Mouse (Mus musculus) right cerebral cortex, postnatal 14 days (tissue): ENCODE data around the gene Gm49322.
A peak's percentile ranks its signal among the peaks of the same experiment; 100 is the strongest.
"Not testable (repeated sequence)": the region's sequence is repeated elsewhere in the genome, so short reads cannot be mapped to it uniquely, and the experiment has no call there.

Experiments used
- DNase-seq: peaks from one replicate; pipeline ENCODE4 v3.0.0; 2022

Gene Gm49322

DNA sequence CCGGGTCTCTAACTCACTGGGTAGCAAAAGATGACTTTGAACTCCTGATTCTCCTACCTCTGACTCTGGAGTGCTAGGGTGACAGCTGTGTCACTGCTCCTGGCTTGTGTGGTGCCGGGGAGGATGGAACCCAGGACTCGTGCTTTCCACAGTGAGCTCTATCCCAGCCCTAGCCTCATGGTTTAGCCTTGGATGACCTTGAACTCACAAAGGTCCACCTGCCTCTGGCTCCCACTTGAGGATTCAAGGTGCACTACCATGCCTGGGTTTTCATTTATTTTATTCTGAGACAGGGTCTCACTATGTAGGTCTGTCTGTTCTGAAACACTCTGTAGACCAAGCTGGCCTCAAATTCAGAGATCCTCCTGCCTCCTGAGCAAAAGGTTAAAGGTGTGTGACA is 8.0 kb downstream of the Gm49322 start:
- DNase-seq = no peak

GRCm38 (mm10) chr10:80614351-80614750 is 8.5 kb downstream of the Gm49322 start:
- DNase-seq = no peak

GRCm38 (mm10) chr10:80618181-80618580 is 12.4 kb downstream of the Gm49322 start:
- DNase-seq = no peak

DNA sequence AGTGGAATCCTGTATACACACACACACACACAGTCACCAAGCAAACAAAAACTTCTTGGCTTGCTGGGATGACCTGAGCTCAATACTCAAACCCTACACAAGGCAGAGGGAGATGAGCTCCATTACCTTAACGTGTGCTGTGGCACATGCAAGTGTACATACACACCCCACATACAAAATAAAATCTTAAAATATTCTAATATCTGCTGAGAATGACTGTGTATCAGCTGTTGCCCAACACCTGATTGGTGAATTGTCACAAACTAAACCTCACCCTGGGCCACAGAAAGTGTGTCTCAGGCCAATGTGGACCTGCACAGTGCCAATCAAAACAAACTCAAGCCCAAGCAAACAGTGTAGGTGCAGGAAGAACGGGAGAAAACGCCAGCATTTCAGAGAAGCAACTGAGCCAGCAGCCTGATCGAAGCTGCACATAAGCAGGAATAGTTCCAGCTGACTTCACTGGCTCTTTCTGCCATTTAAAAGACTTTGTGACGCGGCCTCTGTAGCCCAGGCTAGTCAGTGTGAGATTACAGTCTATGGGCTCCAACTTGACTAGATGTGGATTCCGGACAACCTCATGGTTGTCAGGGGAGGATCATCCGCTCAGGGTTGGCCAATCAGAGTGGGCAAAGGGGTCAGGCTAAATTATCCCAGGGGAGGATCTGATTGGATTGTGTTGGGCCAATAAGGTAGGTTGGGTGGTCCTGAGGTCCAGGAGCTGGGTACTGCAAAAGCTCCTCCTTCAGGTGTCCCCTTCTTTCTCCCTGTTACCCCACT is 13.8 kb downstream of the Gm49322 start:
- no peak for DNase-seq

GRCm38 (mm10) chr10:80620365-80620764 is 14.5 kb downstream of the Gm49322 start:
- DNase-seq = no peak

- DNase-seq = no peak
Measured at GRCm38 (mm10) chr10:80620796-80621689, 15.2 kb downstream of the Gm49322 start.

DNA sequence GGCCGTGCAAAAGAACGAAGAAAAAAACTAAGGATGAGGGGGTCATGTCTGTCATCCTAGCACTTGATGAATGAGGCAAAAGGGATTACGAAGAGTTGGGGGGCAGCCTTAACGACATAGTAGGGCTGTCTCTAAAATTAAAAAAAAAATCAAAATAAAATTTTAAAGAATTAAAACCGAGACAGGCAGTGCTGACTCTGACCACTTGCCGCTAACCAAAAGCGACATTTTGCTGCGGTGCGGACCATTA is 15.8 kb downstream of the Gm49322 start:
- DNase-seq = no peak

- peak; percentile 100 for DNase-seq
Measured at GRCm38 (mm10) chr10:80621940-80622660, 16.3 kb downstream of the Gm49322 start.

DNA sequence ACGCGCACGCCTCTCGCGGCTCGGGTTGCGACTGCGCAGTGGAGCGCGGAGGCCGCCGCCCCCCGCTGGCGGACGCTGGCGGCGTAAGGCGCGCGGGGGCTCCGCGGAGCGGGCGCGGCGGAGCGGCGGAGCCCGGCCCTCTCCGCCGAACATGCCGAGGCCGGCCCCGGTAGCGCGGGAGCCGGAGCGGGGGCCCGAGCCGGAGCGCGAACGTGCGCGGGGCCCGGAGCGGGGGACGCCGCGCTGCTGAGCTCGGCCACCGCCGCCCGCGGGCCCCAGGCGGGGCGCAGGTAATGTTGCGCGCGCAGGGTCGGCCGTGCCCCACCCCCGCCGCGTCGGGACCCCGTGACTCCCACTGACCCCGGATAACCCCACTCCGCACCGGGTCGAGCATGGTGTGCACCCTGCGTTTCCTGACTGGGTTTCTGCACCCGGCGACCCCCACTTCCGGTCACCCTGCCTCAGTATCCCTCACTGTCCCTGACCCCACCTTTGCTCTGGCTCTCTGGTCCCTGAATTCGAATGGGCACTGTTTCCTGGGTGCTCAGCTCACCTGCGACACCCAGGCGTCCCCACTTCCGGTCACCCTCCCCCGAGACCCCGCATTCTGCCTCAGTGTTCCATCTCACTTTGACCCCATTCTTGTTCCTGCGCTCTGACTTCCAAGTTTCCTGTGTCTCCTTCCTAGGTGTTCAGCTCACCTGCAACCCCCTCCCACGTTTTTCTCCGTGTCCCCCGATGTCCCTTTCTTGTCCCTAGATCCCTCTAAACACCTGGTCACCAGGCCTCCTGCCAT is 17.0 kb downstream of the Gm49322 start, which contains the start of gene Csnk1g2:
Gene Csnk1g2, plus strand, starts transcription at position 178 of the 796 bp plus-strand sequence.
- peak; percentile 69 for DNase-seq

DNA sequence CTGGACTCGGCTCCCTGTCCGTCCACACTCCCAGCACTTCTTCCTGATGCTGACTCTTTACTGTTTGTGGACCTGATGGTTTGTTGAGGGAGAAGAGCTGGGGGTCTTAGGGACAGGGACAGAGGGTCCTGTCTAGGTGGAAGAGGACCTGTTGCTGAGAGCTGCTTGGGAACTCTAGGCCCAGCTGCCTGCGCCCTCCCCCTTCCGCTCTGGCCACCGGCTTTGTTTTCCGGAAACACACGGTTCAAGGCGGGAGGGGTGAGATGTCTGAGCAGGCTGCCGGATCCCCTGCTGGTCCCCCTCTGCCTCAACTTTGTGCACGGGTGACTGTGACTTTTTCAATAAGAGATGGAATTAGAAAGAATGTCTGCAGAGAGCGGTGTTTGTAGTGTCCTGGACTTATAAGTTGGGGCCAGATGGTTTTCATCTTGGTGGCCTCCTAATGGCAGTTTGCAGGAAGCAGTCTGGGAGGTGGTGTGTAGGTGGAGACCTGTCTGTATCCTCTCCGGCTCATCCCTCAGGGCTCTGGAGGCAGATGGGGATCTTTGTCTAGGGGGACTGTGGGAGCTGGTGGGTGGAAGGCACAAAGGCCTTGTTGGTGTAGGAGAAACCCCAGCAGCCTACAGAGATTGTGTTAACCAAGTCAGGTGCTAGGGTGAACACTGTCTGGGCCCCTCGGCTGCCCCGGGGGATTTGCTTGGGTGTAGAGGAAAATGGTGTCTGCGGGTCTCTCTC is 17.8 kb downstream of the Gm49322 start:
- DNase-seq = no peak

- DNase-seq = no peak
Measured at GRCm38 (mm10) chr10:80625764-80626163, 19.9 kb downstream of the Gm49322 start.

DNA sequence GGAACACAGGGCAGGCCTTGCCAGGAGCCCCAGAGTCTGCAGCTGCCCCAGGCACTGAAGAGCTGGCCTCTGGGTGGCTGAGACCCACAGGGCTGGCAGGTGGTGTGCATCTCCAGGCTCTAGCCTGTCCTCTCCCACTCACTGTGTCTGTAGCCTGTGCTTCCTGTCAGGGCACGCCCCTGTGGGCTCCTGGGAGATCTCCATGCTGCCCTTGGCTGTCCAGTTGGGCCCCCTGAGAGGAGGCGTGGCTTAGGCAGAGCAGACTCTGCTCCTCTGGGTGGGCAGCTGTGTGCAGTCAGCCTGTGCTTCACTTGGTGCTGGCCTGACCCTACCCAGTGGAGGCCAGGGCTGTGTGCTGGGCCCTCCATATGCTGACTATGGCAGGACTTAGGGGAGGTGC is 21.9 kb downstream of the Gm49322 start:
- DNase-seq = no peak

DNA sequence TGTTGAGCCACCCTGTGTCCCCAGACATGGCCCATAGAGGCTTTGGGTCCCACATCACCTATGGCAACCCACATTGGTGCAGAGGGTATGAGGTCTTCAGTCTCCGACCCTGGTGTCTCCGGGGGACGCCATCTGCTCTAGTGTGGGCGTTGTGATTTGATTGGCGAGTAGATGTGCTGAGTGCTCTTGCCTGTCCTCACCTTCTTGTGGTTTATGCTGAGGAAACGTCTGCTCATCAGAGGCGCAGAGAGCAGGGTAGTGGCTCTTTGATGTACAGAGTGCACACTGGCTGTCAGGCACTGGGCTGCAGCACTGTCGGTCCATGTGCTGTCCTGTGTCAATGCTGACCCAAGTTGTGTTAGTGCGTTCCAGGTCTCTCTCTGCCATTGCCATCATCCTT is 23.1 kb downstream of the Gm49322 start:
- no peak for DNase-seq

DNA sequence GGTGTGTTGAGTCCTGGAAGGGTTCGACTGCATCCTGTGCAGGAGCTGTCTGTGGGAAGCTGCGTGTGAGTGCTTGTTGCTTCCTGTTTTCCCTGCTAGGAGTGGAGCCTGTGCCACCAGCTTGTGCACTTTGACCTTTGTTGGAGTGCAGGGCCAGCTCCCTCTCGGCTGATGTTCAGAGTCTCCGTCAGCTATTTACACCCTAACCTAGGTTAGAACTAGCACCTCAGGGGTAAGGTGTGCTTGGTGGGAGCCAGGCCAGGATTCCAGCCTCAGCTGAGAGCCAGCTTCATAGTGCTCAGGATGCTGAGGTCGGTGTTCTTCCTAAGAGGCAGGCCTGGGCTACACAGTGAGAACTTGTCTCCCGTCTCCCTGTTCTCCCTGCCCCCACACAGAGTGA is 29.5 kb downstream of the Gm49322 start:
- DNase-seq = no peak

- no peak for DNase-seq
Measured at GRCm38 (mm10) chr10:80646936-80647335, 41.1 kb downstream of the Gm49322 start.

DNA sequence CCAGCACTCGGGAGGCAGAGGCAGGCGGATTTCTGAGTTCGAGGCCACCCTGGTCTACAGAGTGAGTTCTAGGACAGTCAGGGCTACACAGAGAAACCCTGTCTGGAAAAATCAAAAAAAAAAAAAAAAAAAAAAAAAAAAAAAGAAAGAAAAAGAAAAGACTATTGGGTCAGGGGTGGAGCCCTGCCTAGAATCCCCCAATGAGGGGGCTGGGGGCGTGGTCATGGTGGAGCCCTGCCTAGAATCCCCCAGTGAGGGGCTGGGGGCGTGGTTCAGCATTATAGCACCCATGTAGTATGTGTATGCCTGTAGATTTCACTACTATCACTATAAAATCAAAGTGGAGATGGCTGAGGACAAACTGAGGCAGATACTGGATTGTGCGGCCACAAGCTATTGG is 44.1 kb downstream of the Gm49322 start:
- not testable (repeated sequence) for DNase-seq

DNA sequence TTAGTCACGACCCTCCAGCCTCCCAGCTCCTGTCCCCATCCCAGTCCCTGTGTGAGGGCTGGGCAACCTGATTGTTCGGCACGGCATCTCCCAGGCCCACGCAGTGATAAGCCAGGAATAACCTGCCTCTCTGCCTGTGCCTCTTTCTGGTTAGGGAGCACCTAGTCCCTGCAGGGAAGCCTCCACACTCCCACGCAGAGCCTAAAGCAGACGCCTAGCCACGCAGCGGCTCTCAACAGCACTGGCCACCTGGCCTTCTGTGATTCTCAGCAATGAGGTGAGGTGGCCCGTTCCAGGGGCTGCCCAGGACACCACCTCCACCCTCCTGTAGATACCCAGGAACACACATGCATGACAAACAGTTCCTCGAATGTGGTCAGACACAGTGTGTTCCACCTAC is 44.6 kb downstream of the Gm49322 start:
- no peak for DNase-seq

GRCm38 (mm10) chr10:80653156-80653720 is 47.4 kb downstream of the Gm49322 start:
- DNase-seq = no peak

DNA sequence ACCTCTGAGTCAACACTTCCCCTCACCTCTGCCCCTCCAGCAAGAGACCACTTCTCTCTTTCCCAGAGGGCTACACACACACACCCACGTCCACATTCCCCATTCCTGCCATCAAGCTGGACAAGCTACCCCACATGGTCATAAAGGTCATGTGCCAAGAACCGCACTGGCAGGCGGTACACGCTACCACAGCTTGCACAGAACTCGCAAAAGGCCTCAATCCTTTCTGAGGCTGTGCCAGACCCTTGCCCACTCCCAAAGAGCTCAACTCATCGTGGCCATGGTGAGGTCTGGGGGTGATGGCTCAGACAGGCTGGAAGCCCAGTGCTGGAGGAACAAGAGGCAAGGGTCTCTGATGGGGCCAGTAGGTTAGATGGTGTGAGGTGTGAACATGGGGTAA is 49.0 kb downstream of the Gm49322 start:
- DNase-seq = no peak

GRCm38 (mm10) chr10:80655406-80656129 is 49.7 kb downstream of the Gm49322 start:
- no peak for DNase-seq
